ENCODE assay signal across 8 mouse cellular contexts in the genomic region with DNA sequence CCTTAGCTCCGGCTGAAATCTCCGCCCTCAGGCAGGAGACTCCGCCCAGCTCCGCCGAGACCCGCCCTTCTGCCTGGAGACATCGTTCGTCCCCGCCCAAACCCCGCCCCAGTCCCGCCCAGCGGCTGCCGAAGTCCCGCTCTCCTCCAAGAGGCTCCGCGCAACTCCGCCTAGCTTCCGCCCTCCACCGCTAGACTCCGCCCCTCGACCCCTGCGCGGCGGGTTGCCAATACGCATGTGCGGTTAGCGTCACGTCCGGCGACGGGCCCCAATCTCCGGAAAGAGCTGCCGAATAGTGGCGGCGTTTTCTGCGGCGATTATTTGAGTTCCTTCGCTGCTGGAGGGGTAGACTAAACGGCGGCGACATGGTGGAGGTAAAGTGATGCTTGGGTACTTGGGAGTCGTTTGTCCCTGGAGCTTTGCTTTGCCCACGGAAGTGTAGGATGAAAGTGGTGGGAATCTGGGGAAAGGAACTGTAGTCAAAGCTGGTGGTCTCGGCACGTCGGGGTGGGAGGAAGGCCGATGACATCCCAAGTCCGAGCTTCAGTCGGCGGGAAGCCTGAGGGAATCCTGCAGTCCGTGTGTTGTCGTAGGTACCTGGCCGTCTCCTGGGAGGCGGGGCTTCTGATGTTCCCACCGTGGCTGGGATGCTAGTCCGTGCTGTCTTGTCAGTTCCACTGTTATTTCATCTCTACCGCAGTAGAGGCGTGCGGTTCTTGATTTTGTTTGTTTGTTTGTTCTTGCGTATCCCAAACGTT. TPM values are rescaled to one million over a fixed set of nuclear protein-coding genes. Genes with fewer than 3 reads are reported as not detected.
DNase-seq lines count a peak whose midpoint lies in the region; ATAC-seq and TF ChIP-seq lines count a peak whose summit lies in the region.

Gene Plrg1 (plus strand): TSS at position 242 of the 758 bp plus-strand sequence.

- no peaks in the 10 kb centered on the region for H3K4me1 ChIP-seq in cortical plate, adult 2 months (ENCODE audit: control insufficient read depth, insufficient read depth, low read length)
- H3K4me1 ChIP-seq in megakaryocyte, embryonic 14.5 days = peaks cover 28% of the 10 kb centered on the region

- no peaks in the 10 kb centered on the region for H3K27me3 ChIP-seq in megakaryocyte, embryonic 14.5 days (replicated peaks)

- peaks cover 36% of the 10 kb centered on the region for H3K36me3 ChIP-seq in megakaryocyte, embryonic 14.5 days (replicated peaks; ENCODE audit: low read length)

- TF ChIP-seq POLR2A in cortical plate, adult 2 months (IDR thresholded peaks at IDR 0.05; ENCODE audit: extremely low read depth, insufficient read depth, low read length) = peak; percentile 78

- peak; percentile 97 to 98 for DNase-seq in gastrocnemius, adult 8-10 months (ENCODE audit: low spot score in 2 of 2)
- peak; percentile 66 for DNase-seq in hindlimb bud, embryonic 11.5 days (ENCODE audit: extremely low spot score, low read depth, low spot score)
- peak; percentile 95 to 97 for DNase-seq in left cerebral cortex, adult 8-10 months (ENCODE audit: low spot score in 2 of 2)
- DNase-seq in right cerebral cortex, postnatal 10 days (ENCODE audit: low spot score in 2 of 2) = peak; percentile 99 to 100
- DNase-seq in urinary bladder, postnatal 25 days (ENCODE audit: low spot score) = peak; percentile 99

- peak within 1 kb of the TSS; percentile 73 for H3K4me3 ChIP-seq in cortical plate, adult 2 months (ENCODE audit: insufficient read depth, low read length)
- peak within 1 kb of the TSS; percentile 100 for H3K4me3 ChIP-seq in megakaryocyte, embryonic 14.5 days (replicated peaks)

- no peak for TF ChIP-seq CTCF in cortical plate, adult 2 months (IDR thresholded peaks at IDR 0.05; ENCODE audit: extremely low read depth, insufficient read depth, low read length)

- ATAC-seq in activated CD4-positive, CD25-positive, alpha-beta regulatory T cell, adult 4 months = peak; percentile 93

- H3K9me3 ChIP-seq in megakaryocyte, embryonic 14.5 days = no peaks in the 10 kb centered on the region

- H3K27ac ChIP-seq in cortical plate, adult 2 months (ENCODE audit: insufficient read depth, low read length) = 0 out of 2 replicates have a peak within 1 kb of the TSS, but pooled peaks have one; percentile 8

RNA-seq across cellular contexts. Expression of gene Plrg1, which starts in this region (rescaled TPM):
- 10 to 100 TPM; 49.5 to 57.0 TPM for polyA plus RNA-seq in activated CD4-positive, CD25-positive, alpha-beta regulatory T cell, adult 4 months (2017; shearing (Covaris generic))
- polyA plus RNA-seq in cortical plate, adult 2 months (2012; rRNA removed) = 45.0 TPM in 2 replicates
- total RNA-seq in gastrocnemius, adult 8-10 months (2022) = 10 to 100 TPM; 18.0 to 21.7 (median 20.1) TPM
- total RNA-seq in left cerebral cortex, adult 8-10 months (2022) = 10 to 100 TPM; 43.0 to 46.5 (median 44.3) TPM
- 1.1 and 2.5 TPM in 2 replicates for polyA plus RNA-seq in megakaryocyte, embryonic 14.5 days (2012; ENCODE audit: insufficient read depth, low replicate concordance)

Comparison
In these comparisons a context has a peak if more than half of its experiments do, and no peak if none do; other contexts are left out.
1. Peak in every context shown above with its lines: DNase-seq, ATAC-seq, H3K4me3 ChIP-seq and H3K27ac ChIP-seq.
2. RNA of gene Plrg1 (polyA plus RNA-seq): 49.5 to 57.0 TPM in activated CD4-positive, CD25-positive, alpha-beta regulatory T cell, adult 4 months and 45.0 TPM in cortical plate, adult 2 months; 1.1 to 2.5 TPM in megakaryocyte, embryonic 14.5 days; every median in the first group is over 10 times any median in the second.